In genomic region chr1:62728926-62729325, GRCm38 (mm10) we compare ENCODE assay signal across 14 mouse cellular contexts. TPM values are rescaled to one million over a fixed set of nuclear protein-coding genes. Genes with fewer than 3 reads are reported as not detected.
DNase-seq lines count a peak whose midpoint lies in the region; ATAC-seq and TF ChIP-seq lines count a peak whose summit lies in the region.
"Had no signal": no experiment of that assay in that cellular context is flagged by ENCODE, and none has a peak within 500 bp of the region (broad histone marks: within the 10 kb centered on the region; RNA-seq: fewer than 3 reads in every experiment).

No protein-coding gene starts in this region.

- no peaks in the 10 kb centered on the region for H3K36me3 ChIP-seq in heart, postnatal 0 days (replicated peaks; ENCODE audit: control insufficient read depth, insufficient read depth, low read length)
- H3K36me3 ChIP-seq in liver, adult 2 months (ENCODE audit: control insufficient read depth, insufficient read depth, low read length) = no peaks in the 10 kb centered on the region
- peaks cover 9% of the 10 kb centered on the region; the same call in 1 of the 2 replicates for H3K36me3 ChIP-seq in embryonic facial prominence, embryonic 14.5 days (ENCODE audit: control insufficient read depth, insufficient read depth, low read length)
- H3K36me3 ChIP-seq: forebrain, embryonic 10.5 days had no signal

- ATAC-seq in heart, postnatal 0 days (ENCODE audit: insufficient read depth, low read depth) = no peak
- peak; percentile 19; the same call in 1 of the 2 replicates for ATAC-seq in embryonic facial prominence, embryonic 14.5 days (ENCODE audit: low read depth)
- ATAC-seq: activated CD4-positive, CD25-positive, alpha-beta regulatory T cell, adult 4 months; inflammation-experienced regulatory T-cells, adult 6 months; liver, postnatal 0 days had no signal

- no peaks in the 10 kb centered on the region for H3K9me3 ChIP-seq in heart, postnatal 0 days (replicated peaks; ENCODE audit: control insufficient read depth, low read length)
- H3K9me3 ChIP-seq in embryonic facial prominence, embryonic 14.5 days (ENCODE audit: control insufficient read depth, low read length) = no peaks in the 10 kb centered on the region
- H3K9me3 ChIP-seq: forebrain, embryonic 10.5 days had no signal

- DNase-seq in heart, postnatal 0 days (ENCODE audit: low spot score) = no peak
- DNase-seq in heart, adult 9 months (ENCODE audit: low spot score in 2 of 2) = no peak
- DNase-seq in liver, adult 2 months (ENCODE audit: extremely low read depth, low read depth, low spot score) = no peak
- no peak for DNase-seq in liver
- no peak for DNase-seq in embryonic facial prominence, embryonic 14.5 days (ENCODE audit: low spot score)
- DNase-seq in cerebellum, adult 8-10 months = no peak
- DNase-seq: cerebellum, adult 11-12 months; liver, postnatal 0 days had no signal

- TF ChIP-seq POLR2A in liver, adult 2 months (IDR thresholded peaks at IDR 0.05; ENCODE audit: extremely low read depth, insufficient read depth, low read length) = no peak

- no peaks in the 10 kb centered on the region for H3K27me3 ChIP-seq in heart, postnatal 0 days (ENCODE audit: control insufficient read depth, insufficient read depth, low read length)
- no peaks in the 10 kb centered on the region for H3K27me3 ChIP-seq in liver, adult 2 months (ENCODE audit: control insufficient read depth, insufficient read depth, low read length)
- H3K27me3 ChIP-seq in embryonic facial prominence, embryonic 14.5 days (replicated peaks; ENCODE audit: control insufficient read depth, insufficient read depth, low read length) = no peaks in the 10 kb centered on the region

- peaks cover 9% of the 10 kb centered on the region for H3K4me1 ChIP-seq in heart, postnatal 0 days (ENCODE audit: control insufficient read depth, insufficient read depth)
- peaks cover 31% of the 10 kb centered on the region for H3K4me1 ChIP-seq in liver, adult 2 months (ENCODE audit: control insufficient read depth, insufficient read depth, low read length)
- peaks cover 53% of the 10 kb centered on the region for H3K4me1 ChIP-seq in brown adipose tissue, adult 24 weeks (ENCODE audit: control insufficient read depth, insufficient read depth, insufficient read length, low read length)
- H3K4me1 ChIP-seq in embryonic facial prominence, embryonic 14.5 days (ENCODE audit: control insufficient read depth, insufficient read depth, low read length) = peaks cover 12% of the 10 kb centered on the region; the same call in 1 of the 2 replicates

- TF ChIP-seq CTCF in heart, postnatal 0 days (IDR thresholded peaks at IDR 0.05; ENCODE audit: low read depth) = no peak
- TF ChIP-seq CTCF in liver, adult 2 months (IDR thresholded peaks at IDR 0.05; ENCODE audit: low read depth, low read length) = no peak

- no peak overlapping the region for H3K9ac ChIP-seq in heart, postnatal 0 days (replicated peaks; ENCODE audit: low read depth, low read length)
- no peak overlapping the region for H3K9ac ChIP-seq in liver, adult 2 months (ENCODE audit: low read depth, low read length)
- H3K9ac ChIP-seq in embryonic facial prominence, embryonic 14.5 days (ENCODE audit: low read depth, low read length) = no peak overlapping the region
- H3K9ac ChIP-seq: liver, postnatal 0 days had no signal

- H3K4me3 ChIP-seq in heart, postnatal 0 days (ENCODE audit: low read depth, low read length) = no peak overlapping the region
- no peak overlapping the region for H3K4me3 ChIP-seq in liver, adult 2 months (ENCODE audit: insufficient read depth, low read depth, low read length)
- H3K4me3 ChIP-seq in brown adipose tissue, adult 24 weeks (ENCODE audit: insufficient read depth, low read depth, low read length) = 0 out of 2 replicates have a peak overlapping the region, but pooled peaks have one; percentile 7
- H3K4me3 ChIP-seq in embryonic facial prominence, embryonic 14.5 days (ENCODE audit: low read depth, low read length) = no peak overlapping the region
- H3K4me3 ChIP-seq: forebrain, embryonic 10.5 days had no signal

- H3K4me2 ChIP-seq in heart, postnatal 0 days (ENCODE audit: low read depth, low read length) = no peak overlapping the region
- H3K4me2 ChIP-seq in embryonic facial prominence, embryonic 14.5 days (ENCODE audit: low read depth, low read length) = no peak overlapping the region
- H3K4me2 ChIP-seq: heart, embryonic 11.5 days; midbrain, embryonic 11.5 days had no signal

- H3K79me2 ChIP-seq in liver, adult 2 months (ENCODE audit: control insufficient read depth, insufficient read depth, low read length) = no peaks in the 10 kb centered on the region

- H3K27ac ChIP-seq in heart, postnatal 0 days (ENCODE audit: low read depth) = peak overlapping the region; percentile 72
- peak overlapping the region; percentile 47 for H3K27ac ChIP-seq in liver, adult 2 months (replicated peaks; ENCODE audit: insufficient read depth, low read depth, low read length)
- H3K27ac ChIP-seq in brown adipose tissue, adult 24 weeks (replicated peaks; ENCODE audit: low read depth, low read length) = peak overlapping the region; percentile 67
- H3K27ac ChIP-seq in embryonic facial prominence, embryonic 14.5 days (replicated peaks; ENCODE audit: low read depth, low read length) = no peak overlapping the region

- WGBS in heart, postnatal 0 days = 77% methylated on average over 9 of the region's 9 CpGs
- 82% methylated on average over 9 of the region's 9 CpGs for WGBS in liver, adult 2 months
- WGBS in embryonic facial prominence, embryonic 14.5 days = 72% methylated on average over 9 of the region's 9 CpGs

- no peak for TF ChIP-seq EP300 in heart, postnatal 0 days (IDR thresholded peaks at IDR 0.05; ENCODE audit: low read depth)

RNA-seq across cellular contexts. Expression of gene Nrp2, which starts 25.8 kb away (rescaled TPM):
- 12.8 and 20.2 TPM in 2 replicates for total RNA-seq in heart, postnatal 0 days (2014; rRNA removed; ENCODE audit: low replicate concordance)
- 5.2 and 5.4 TPM in 2 replicates for polyA plus RNA-seq in heart, postnatal 0 days (2015; fragmentation: Nextera tagmentation; extraction: Ambion mirVana)
- total RNA-seq in liver, adult 2 months (2014; rRNA removed) = 8.3 and 11.4 TPM in 2 replicates
- 3.2 and 3.3 TPM in 2 replicates for polyA plus RNA-seq in liver, adult 2 months (2012; rRNA removed)
- 40.3 and 43.2 TPM in 2 replicates for polyA plus RNA-seq in brown adipose tissue, adult 24 weeks (2012; ENCODE audit: insufficient read depth, insufficient read length, missing spikeins)
- polyA plus RNA-seq in embryonic facial prominence, embryonic 14.5 days (2014; fragmentation: Nextera tagmentation; extraction: Ambion mirVana) = 41.6 and 42.1 TPM in 2 replicates
